Mouse (Mus musculus) urinary bladder, postnatal 25 days (tissue): Measurements from ENCODE around the gene Aasdh.
"Not testable (repeated sequence)": the region's sequence is repeated elsewhere in the genome, so short reads cannot be mapped to it uniquely, and the experiment has no call there.

Experiments used
- DNase-seq: peaks from one replicate; pipeline ENCODE4 v3.0.0; 2022; ENCODE audit warnings: low spot score

Aasdh gene

GRCm38 (mm10) chr5:76905405-76906154 lies at the start of gene Aasdh:
TSS of gene Aasdh (minus strand) at chr5:76905514.
- DNase-seq, result peak; percentile 98

- DNase-seq, result no peak
Observed at GRCm38 (mm10) chr5:76954271-76954900, 49.1 kb upstream of the Aasdh start.

- DNase-seq, result no peak
Observed at GRCm38 (mm10) chr5:76953794-76954193, 48.5 kb upstream of the Aasdh start.

DNA sequence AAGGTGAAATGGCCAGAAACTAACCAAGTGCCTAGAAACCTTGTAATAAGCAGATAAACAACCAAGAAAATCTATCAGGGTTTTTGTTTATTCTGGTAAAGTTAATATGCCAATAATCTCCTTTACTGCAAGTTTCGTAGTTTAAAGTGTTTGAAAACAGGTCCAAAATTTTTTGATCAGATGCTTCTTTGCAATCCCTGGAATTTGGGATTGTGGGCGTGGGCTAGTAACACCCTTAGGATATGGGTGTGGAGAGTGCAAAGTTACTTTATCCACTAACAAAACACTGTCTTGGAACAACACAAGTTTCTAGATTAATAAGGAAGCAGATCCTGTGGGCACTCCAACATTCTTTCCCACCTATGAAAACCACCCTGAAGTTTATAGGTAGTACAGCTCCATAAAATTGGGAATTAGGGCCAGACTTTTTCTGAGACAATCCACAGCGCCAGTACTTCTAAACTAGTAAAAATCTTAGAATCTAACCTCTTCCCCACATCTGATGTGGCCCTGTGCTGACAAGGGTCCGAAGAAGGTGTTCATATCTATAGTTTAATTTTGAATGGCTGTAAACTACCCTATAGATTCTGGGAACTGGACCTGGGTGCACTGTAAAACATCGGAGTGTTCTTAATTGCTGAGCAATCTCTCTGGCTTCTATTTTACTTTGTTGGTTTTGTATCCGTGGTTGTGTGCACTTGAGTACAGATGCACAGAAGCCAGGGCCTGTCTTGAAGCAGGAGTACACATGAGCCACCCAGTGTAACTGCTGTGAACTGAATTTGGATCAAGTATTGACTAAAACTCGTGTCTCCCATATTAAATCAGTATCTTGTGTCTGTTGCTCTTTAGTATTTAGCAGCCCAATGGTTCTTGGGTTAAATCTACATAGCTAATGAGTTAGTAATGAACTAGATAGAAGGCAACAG lies 47.1 kb upstream of the Aasdh start:
- no peak for DNase-seq

DNA sequence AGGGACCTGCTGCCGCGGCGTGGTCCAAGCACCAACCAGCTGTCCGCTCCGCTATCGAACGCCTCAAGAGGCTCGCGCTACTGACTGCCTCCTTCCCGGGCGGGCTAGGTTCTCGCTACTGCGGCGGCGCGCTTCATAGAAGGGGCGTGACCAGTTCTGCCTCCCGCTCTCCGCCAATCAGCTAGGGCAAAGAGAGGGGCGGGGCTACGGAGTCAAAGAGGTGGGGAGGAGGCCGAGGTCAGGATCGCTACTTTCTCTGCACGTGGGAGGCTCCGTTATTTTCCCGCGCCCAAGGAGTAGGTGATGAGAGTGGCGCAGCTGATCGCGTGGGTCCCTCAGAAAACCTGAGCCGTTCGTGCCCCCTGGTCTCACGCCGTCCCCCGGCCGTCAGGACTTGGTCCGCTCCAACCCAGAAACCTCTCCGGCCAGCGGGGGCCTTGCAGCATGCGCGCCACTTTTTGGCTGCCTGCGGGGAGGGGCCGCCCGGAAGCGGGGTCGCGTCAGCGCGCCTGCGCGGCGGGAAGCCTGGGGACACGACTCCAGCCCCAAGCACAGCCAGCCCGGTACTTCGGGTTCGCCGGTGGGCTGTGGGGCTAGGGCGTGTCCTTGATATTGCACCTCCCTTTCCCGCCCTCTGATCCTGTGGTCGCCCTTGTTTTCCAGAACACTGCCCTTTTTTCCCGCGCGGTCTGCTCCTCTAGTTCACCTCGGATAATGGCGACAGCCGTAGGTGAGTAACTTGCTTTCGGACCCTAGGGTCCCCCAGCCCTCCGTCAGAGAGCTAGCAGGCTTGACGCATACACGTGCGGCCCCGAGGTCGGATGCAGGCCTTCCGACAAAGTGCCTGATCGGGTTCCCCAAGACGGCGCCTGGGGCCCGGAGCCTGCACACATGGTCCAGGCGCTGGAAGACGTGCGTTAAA lies 46.1 kb upstream of the Aasdh start, which contains the start of the genes Paics and Ppat:
Gene Paics, plus strand, starts transcription at position 202 of the 922 bp plus-strand sequence.
Gene Ppat, minus strand, starts transcription at position 473 of the 922 bp plus-strand sequence.
- peak; percentile 97 for DNase-seq

DNA sequence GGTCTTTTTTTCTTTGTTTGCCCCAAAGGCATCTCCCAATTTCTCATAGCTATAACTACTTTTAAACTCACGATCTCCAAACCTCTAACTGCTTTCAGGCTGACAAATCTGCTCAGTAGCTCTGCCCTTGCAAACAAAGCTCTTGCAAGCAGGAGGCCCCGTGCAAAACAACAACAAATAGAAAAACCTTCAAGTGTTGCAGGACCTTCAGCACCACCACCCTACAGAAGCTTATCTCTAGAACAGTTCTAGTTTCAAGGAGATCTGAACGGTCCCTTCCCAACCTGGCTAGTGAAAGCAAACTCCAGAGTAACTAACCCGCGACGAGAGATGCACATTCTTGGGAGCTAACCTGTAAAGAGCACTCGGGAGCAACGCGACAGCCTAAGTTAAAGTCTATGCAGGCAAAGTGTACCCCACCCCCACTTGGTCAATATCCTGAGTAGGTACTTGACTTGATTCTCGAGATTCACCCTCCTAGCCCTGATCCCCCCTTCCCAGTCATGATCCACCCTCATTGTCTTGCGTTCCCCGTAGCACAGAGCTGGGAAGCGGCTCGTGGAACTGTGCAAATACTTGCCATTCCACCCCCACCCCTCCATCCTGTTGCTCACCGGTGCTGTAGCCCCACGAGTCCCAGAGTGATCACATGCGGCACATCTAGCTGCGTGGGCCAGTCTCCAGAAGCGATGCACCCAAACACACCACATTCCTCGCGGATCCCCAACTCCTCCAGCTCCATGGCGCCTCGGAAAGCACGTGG lies 45.2 kb upstream of the Aasdh start:
- DNase-seq, result no peak

DNA sequence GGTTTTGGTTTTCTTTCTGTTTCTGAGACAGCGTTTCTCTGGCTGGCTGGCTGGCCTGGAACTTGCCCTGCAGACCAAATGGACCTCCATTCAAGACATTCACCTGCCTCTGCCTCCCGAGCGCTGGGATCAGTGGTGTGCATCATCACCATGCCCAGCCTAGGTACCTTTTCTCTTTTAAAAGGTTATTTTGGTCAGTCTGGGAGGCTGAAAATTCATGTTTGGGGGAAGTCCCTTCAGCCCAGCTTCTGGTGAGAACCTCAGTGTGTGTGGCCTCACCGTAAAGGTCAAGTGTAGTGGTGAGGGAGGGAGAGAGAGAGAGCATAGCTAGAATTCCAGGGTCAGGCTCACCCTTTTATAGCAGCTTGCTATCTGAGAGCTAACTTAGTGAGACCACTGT lies 42.4 kb upstream of the Aasdh start:
- DNase-seq, result no peak

DNA sequence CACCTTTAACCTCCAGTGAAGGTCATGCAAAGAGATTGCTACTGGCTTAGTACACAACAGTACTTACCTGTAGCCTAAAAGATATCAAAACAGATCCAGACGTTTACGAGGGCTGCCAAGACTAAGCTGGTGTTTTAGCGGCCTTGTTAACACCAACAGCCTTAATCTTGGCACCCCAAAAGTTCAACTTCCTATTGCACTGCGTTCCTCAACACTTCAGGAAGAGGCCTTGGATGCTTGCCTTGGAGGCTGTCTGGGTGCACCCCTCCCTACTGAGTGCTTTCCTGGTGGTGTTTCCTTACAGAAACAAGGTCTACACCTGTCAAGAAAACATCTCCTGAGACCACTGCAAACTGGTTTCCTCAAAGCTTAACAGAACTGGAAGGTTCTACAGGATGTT lies 41.8 kb upstream of the Aasdh start:
- no peak for DNase-seq

DNA sequence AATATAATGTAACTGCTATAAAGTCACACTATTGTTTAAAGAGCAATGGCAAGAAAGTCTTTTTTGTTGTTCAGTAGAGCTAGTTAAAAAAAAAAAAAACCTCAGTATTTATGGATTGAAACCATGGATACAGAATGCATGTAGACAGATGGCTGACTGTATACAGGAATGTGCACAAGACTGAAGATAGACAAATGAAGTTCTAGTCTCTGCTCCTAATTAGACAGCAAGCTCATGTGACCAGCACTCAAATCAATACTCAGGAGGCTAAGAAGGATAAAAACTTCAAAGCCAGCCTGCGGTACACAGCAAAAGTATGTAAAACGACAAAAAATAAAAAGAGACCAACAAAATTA lies 40.3 kb upstream of the Aasdh start:
- DNase-seq, result no peak

DNA sequence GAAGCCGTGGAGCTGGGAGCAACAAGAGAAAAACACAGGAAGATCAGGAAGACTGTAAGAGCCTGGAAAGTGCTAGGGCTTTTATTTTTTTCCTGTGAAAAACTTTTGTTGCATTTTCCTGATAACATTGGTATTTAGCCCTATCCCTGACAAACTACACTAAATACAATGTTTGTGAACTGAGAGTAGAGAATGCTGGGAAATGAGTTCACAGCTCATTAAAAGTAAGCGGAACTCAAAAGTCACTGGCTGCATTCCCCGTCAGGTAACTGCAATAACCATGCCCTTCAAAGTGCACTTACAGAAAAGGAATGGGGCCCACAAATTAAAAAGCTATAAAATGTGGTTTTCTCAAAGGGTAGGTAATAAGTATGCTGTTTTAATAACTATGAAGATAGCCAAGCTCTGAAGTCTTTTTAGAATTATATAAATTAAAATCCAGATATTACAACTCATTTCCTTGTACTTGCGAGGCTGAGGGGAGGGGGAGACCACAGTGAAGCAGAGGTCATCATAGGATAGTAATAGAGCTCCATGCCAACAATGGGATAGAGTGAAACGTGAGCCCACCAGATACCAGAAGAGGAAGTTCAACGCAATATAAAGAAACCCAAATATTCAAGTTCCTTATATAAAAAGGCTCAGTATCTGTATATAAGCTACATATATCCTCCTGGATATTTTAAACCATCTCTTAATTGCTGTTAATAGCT lies 39.8 kb upstream of the Aasdh start:
- no peak for DNase-seq

GRCm38 (mm10) chr5:76942505-76942904 lies 37.2 kb upstream of the Aasdh start:
- DNase-seq, result no peak

GRCm38 (mm10) chr5:76941975-76942374 lies 36.7 kb upstream of the Aasdh start:
- no peak for DNase-seq

- DNase-seq, result no peak
Observed at GRCm38 (mm10) chr5:76939717-76940116, 34.4 kb upstream of the Aasdh start.

- DNase-seq, result no peak
Observed at GRCm38 (mm10) chr5:76929180-76929877, 24.0 kb upstream of the Aasdh start.

DNA sequence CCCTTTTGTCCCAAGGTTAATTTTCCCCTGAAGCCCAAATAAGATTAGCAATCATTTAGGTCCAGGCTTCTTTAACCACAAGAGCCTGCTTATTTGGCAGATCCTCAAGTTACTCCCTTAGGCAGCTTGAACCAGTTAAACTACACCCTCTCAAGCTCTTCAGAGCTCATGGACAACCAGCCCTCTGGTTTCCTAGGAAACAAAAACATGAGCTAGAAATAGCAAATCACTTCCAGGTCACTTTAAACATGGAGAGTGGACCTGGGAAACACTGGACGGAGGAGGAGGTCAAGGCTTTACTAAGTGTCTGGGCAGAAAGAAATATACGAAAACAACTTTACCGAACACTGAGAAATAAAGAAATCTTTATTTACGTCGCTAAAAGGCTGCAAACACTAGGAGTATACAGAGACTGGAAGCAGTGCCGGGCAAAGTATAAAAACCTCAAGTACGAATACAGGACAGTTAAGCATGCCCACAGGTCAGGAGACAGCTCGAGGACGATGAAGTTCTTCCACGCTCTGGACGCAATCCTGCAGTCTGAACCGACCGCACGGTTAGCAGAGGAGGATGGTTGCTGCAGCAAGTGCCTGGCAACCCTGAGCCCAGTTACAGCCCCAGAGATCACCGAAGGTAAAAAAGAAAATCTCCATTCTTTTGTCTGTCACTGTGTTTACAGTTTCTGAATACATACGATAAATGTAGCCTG lies 23.0 kb upstream of the Aasdh start:
- DNase-seq, result no peak

GRCm38 (mm10) chr5:76924296-76924695 lies 19.0 kb upstream of the Aasdh start:
- no peak for DNase-seq

GRCm38 (mm10) chr5:76923428-76923827 lies 18.1 kb upstream of the Aasdh start:
- DNase-seq, result no peak

- no peak for DNase-seq
Observed at GRCm38 (mm10) chr5:76922833-76923232, 17.5 kb upstream of the Aasdh start.

GRCm38 (mm10) chr5:76912522-76912921 lies 7.2 kb upstream of the Aasdh start:
- DNase-seq, result not testable (repeated sequence)
